Mouse (Mus musculus): ENCODE data around the gene Got1.

DNA sequence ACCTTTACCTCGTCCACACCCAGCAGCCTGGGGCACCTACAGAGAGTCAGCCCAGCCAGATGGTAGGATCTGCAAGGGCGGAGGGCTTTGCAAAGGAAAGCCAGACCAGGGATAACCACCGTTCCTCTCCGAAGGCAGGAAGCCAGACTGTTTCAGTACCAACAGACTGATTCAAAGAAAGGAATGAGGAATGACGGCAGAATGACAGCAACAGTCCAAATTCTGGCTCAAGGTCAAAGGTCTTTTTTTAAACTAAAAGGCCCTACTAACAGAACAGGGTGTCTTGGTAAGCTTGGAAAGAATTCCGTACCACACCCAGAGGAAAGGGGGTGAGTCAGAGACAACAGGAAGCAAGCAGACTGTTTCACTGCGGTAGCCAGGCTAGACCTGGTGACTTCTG, 25.5 kb downstream of the Got1 start:
- TF ChIP-seq CTCF (IDR thresholded peaks at IDR 0.05; ENCODE audit: low read depth, low read length), result no peak
- TF ChIP-seq GATA1 (IDR thresholded peaks at IDR 0.05; ENCODE audit: borderline replicate concordance, low read length), result no peak
- no peak for TF ChIP-seq GATA2 (IDR thresholded peaks at IDR 0.05; ENCODE audit: borderline replicate concordance, low read depth, low read length)
- no peak for TF ChIP-seq POLR2AphosphoS5 (IDR thresholded peaks at IDR 0.05; ENCODE audit: insufficient replicate concordance, low read depth, low read length)
- TF ChIP-seq TAL1 (conservative IDR thresholded peaks at IDR 0.05; ENCODE audit: low read depth, low read length), result no peak
